Mouse (Mus musculus): Measurements from ENCODE around the gene Akap6.
"Not testable (repeated sequence)": the region's sequence is repeated elsewhere in the genome, so short reads cannot be mapped to it uniquely, and the experiment has no call there.

The Akap6 gene

GRCm38 (mm10) chr12:52711857-52712640 lies 12.9 kb downstream of the Akap6 start:
- DNase-seq (ENCODE audit: low spot score in 2 of 2): no peak

- DNase-seq (ENCODE audit: low spot score in 2 of 2): no peak
Measured at GRCm38 (mm10) chr12:52718392-52718791, 19.2 kb downstream of the Akap6 start.

DNA sequence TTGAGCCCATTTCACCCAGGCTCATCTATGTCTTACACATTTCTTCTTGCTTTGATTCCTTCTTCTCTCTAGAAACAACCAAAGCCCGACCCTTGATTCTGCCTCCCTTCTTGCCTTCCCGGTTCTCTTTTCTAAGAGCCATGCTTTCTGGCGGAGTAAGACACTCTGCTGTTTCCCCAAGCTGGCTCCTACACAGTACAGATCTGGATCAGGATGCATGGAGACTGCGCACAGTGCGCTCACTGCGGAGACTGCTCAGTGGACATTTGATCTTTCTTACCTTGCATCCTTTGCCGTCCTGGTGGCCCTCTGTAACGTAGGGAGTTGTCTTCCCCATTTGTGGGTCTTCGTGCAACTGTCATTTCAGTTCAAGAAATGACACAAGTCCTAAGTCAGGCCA lies 20.0 kb downstream of the Akap6 start:
- no peak for DNase-seq (ENCODE audit: low spot score in 2 of 2)

GRCm38 (mm10) chr12:52719681-52720080 lies 20.5 kb downstream of the Akap6 start:
- no peak for DNase-seq (ENCODE audit: low spot score in 2 of 2)

DNA sequence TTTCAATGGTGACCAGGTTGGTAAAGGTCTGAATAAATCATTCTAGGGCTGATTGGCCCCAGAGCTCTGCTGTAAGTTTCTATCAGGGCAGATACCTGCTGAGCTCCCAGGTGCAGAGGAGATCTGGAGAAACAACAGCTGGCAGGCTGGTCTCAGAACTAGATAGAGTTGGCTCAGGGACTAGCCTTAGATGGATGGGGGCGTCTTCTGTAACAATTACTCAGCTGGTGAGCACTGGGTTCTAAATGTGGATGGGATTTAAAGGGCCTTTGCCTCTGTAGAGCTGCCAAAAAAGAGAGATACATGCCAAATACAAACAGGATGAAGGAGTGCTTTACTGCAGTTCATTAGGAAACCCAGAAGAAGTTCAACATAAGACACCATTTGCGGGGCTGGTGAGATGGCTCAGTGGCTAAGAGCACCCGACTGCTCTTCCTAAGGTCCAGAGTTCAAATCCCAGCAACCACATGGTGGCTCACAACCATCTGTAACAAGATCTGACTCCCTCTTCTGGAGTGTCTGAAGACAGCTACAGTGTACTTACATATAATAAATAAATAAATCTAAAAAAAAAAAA lies 24.9 kb downstream of the Akap6 start:
- DNase-seq (ENCODE audit: low spot score in 2 of 2): not testable (repeated sequence)

DNA sequence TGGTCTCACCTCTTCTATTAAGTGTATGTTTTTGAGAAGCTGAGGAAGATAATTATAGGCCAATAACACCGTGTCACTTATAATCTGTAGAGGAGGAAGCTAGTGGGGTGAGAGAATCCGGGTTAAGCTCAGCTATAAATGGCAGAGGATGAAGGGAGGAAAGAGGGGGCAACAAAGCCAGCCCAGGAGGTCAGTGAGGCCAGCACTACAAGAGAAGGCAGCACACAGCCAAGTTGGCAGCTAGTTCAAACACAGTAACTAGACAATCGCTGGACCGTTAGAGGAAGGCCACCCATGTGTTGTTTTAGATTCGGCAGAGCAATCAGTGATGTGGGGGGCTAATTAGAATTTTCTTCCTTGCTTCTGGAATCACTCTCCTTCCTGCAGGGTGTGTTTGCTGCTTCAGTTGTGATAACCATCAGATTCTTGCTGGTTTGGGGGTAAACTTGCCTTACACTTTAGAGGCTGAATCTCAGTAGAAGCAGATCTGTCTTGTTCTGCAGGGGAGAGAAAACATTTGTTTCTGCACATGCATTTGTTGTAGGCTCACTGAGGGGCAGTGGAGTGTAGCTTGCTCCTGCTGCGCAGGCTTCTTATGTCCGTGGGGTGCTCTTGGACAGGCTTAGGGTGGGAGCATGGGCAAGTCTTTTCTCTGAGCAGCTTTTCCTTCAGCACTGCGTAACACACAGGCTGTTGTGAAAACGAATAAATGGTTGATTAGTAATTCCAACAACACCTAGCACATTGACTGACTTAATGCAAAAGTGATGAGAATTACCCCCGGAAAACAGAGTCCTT lies 27.4 kb downstream of the Akap6 start:
- DNase-seq (ENCODE audit: low spot score in 2 of 2): no peak

DNA sequence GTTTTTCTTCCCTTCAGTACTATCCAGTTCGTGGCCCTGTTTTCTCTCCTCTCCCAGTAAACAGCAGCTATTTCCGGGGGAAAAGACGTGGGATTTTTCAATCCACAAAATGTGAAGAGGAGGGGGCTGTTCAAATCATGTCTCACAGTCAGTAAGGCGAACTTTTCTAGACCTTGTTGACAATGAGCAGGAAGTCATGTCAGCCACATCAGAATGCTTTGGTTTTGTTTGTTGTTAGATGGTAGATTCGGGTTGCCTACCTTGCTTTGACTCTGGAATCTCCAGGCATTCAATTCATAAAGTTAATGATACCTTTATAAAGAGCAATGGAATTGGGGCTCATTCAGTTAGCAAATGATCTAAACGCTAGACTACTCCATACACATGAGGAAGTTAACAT lies 30.2 kb downstream of the Akap6 start:
- DNase-seq (ENCODE audit: low spot score in 2 of 2): no peak

- DNase-seq (ENCODE audit: low spot score in 2 of 2): not testable (repeated sequence)
Measured at GRCm38 (mm10) chr12:52735161-52735560, 36.0 kb downstream of the Akap6 start.

GRCm38 (mm10) chr12:52737151-52737550 lies 38.0 kb downstream of the Akap6 start:
- DNase-seq (ENCODE audit: low spot score in 2 of 2): no peak

- no peak for DNase-seq (ENCODE audit: low spot score in 2 of 2)
Measured at GRCm38 (mm10) chr12:52739326-52739725, 40.1 kb downstream of the Akap6 start.

DNA sequence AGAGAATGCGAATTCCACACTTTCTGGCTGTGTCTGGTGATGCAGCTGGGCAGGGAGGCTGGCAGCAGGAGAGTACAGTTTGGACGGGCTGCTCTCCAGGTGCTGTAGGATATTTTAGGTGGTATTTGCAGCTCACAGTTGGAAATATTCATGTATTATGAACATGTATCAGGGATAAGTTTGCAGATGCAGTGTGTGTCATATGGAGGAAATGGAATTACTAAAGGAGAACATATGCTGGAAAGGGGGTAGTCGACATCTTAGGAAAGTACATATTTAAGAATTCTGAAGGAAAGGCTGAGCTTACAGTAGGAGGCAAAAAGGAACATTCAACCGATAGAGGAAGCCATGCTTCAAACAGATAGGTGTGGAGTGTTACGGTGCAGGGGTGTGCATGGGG lies 42.6 kb downstream of the Akap6 start:
- DNase-seq (ENCODE audit: low spot score in 2 of 2): no peak

DNA sequence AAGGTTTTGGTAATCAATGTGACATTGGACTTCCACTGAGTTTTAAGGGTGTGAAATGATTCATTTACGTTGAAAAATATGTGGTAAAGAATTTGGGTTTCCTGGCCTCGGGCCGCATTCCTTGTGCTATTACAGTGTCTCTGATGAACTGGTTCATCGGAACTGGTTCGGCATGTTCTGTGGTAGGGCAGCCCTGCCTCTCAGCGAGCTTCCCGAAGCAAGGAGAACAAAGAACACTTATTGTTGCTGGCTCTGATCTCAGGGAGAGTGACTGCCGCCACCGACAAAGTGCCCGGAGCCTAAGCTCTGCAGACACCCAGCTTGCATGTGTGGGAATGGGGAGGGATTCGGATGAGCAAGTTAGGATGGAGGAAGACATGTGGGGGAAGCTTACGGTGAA lies 50.8 kb downstream of the Akap6 start:
- no peak for DNase-seq (ENCODE audit: low spot score in 2 of 2)

GRCm38 (mm10) chr12:52755649-52756048 lies 56.5 kb downstream of the Akap6 start:
- no peak for DNase-seq (ENCODE audit: low spot score in 2 of 2)

DNA sequence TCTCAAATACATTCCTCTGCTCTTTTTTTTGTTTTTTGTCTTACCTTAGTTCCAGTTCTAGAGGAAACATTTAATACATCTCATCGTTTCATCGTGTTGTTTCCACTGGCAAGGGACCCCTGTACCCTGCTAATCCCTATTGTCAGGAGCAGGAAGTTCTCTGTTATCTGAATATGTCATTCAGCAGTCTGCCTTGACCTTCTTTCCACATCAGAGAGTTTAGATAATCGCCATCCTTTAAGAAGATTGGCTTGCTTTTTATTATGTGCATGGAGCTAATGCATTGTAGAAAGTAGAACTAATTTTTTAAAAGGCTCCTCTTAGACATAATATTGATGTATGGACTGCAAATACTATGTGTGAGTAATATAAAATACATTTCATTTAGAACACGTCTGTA lies 58.7 kb downstream of the Akap6 start:
- DNase-seq (ENCODE audit: low spot score in 2 of 2): no peak

DNA sequence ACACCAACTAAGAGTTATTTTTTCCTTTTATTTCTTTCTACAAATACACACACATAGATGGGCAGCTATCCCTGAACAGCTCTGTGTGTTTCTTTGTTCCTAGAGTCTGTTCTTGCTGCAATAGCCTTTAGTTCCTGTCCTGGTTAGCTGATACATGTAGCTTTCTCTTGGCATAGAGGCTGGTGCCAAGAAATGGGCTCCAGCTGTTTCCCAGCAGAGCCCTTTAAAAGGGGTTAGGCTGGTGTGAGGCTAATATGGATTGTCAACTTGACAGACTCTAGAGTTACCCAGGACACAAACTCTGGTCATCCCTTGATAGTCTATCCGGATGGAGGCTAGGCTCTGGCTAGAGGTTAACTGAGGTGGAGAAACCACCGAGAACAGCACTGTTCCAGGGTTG lies 64.9 kb downstream of the Akap6 start:
- no peak for DNase-seq (ENCODE audit: low spot score in 2 of 2)

DNA sequence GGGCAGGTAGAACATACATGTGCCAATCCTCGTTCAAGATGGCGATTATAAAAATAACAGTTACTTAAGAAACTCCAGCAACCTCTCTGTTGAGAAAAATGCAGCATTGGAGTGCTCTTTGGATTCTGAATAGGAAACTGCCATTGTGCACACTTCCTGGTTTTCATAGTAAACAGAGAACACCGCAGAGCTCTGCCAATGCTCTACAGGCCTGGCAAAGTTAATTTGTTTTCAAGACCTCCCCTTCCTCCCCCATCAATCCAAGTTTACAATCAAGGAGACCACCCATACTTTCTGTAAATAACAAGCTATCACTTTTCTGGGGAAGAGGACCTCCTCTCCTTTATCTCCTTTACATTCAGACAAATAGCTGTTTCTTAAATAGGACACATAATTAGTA lies 65.6 kb downstream of the Akap6 start:
- DNase-seq (ENCODE audit: low spot score in 2 of 2): no peak

DNA sequence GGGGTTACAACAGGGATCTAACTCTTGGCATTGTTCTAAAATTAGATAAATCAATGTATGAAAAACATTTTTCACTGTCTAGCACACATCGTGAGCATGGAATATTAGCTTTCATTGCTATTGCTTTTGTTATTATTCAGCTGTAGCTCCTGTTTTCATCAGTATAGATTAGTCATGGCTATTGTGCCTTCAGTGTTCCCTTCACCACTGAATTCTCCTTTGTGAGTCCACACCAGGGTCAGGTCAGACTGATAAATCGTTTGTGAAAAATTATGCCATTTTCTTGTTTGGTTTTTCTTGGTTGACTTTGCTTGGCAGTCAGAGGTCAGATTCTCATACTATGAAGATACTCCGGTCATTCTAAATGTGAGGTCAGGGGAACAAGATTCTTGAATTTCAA lies 70.4 kb downstream of the Akap6 start:
- no peak for DNase-seq (ENCODE audit: low spot score in 2 of 2)

GRCm38 (mm10) chr12:52771931-52772330 lies 72.7 kb downstream of the Akap6 start:
- DNase-seq (ENCODE audit: low spot score in 2 of 2): no peak

DNA sequence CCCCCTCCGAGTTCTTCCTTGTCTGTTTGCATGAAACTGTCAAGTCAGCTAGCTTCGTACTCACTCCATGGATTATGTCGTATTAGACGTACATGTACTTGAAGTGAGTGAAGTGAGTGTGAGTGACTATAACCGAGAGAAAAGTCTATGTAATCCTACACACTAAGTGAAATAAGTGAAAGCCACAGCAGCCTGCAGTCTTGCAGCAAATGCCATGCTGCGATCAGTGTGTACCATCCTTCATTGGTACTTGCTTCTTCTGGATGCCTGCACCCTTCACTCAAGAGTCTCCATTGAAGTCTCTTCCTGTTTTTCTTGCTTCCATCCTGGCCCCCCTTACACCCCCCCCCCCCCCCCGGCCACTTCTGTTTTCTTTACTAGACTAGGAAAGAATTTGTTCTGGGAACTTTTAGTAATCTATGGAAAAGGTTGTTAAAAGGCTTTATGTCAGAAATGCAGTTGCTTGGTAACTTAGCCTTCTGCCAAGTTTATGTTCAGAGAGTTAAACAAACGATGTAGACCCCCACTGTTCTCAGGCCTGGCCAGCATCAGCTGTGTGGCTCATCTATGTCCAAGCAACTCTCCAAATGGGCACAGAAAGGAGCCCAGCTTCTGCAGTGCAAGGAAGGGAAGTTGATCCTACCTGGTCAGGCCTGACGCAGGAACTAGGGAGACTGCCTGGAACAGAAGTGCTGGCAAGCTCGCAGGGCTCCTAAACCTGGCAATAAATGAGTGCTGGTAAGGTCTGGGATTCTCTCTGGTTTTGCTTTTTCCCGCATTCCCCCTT lies 73.5 kb downstream of the Akap6 start:
- no peak for DNase-seq (ENCODE audit: low spot score in 2 of 2)

- peak in 1 of 2 experiments; percentile 75 for DNase-seq (ENCODE audit: low spot score in 2 of 2)
Measured at GRCm38 (mm10) chr12:52773847-52774246, 74.7 kb downstream of the Akap6 start.

- DNase-seq (ENCODE audit: low spot score in 2 of 2): peak in 1 of 2 experiments; percentile 49
Measured at GRCm38 (mm10) chr12:52774382-52774781, 75.2 kb downstream of the Akap6 start.

GRCm38 (mm10) chr12:52780216-52780615 lies 81.0 kb downstream of the Akap6 start:
- DNase-seq (ENCODE audit: low spot score in 2 of 2): no peak

All from right cerebral cortex, postnatal 36 days (tissue).